Mouse (Mus musculus): ENCODE data around the gene Gm960.

Gm960 gene

GRCm38 (mm10) chr19:4712156-4712780 is 13.8 kb upstream of the Gm960 start:
- peak in 1 of 2 experiments; percentile 33 for DNase-seq (ENCODE audit: low spot score in 2 of 2)

DNA sequence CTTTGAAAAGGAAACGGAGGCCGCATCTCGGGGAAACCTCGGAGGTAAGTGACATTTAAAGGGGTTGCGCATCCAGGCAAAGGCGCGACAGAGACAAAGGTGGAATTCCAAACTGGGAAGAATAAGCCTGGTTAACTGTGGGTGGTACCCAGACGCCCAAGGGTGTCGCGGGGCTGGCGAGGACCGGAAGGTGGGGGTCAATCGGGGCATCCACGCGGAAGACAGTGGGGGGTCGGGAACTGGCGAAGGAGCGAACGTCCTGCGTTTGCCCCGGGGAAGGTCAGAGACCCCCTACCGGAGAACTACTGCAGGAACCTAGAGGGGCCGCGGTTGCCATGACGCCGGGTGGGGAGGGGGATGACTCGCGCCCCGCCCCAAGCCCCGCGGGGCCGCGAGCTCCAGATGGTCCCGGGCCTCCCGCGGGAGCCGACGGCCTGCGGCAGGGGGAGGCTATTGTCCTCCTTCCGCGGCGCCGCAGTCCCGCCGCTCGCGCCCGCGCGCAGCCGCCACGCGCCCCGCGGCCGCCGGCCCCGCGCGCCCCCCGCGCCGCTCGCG is 13.2 kb upstream of the Gm960 start:
- DNase-seq (ENCODE audit: low spot score in 2 of 2): no peak

GRCm38 (mm10) chr19:4711098-4711600 is 12.7 kb upstream of the Gm960 start, which contains the start of gene Sptbn2:
TSS of gene Sptbn2 (plus strand) at chr19:4711167.
- DNase-seq (ENCODE audit: low spot score in 2 of 2): no peak

- no peak for DNase-seq (ENCODE audit: low spot score in 2 of 2)
These were observed 10.3 kb upstream of the Gm960 start for GRCm38 (mm10) chr19:4708765-4709164.

DNA sequence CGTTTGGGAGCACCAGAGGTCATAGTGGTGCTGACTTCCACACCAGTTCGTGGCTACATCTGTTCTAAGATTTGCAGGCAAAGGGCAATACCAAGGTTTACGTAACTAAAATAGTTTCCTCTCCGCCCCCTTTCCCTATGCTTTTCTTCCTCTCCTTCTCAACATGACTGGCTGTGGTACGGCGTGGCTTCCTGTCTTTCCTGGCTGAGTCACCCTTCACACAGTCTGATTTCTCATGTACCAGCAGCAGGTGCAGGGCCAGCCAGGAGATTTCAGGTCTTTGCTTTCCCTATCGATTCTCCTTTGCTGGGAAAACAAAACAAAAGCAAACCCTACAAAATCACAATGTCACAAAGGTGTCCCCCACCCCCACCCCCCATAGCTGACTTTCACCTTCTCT is 2.8 kb upstream of the Gm960 start:
- DNase-seq (ENCODE audit: low spot score in 2 of 2): no peak

DNA sequence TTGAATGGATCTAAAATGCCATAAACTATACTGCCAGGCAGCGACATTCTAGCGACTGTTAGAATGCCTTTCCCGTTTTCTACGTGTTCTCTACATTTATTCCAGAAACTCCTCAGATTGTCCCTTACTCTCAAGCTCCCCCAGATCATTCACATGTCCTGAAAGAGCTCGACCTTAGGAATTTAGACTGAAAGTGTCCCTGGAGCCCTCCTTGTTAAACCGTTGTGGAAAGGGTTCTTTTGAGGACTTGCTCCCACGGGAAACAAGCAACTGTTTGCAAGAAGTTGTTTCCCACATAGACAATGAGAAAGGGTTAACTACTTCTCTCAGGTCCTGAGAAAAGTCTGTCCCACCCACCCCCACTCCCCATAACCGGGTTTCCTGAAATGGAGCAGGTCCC is 2.2 kb upstream of the Gm960 start:
- DNase-seq (ENCODE audit: low spot score in 2 of 2): no peak

DNA sequence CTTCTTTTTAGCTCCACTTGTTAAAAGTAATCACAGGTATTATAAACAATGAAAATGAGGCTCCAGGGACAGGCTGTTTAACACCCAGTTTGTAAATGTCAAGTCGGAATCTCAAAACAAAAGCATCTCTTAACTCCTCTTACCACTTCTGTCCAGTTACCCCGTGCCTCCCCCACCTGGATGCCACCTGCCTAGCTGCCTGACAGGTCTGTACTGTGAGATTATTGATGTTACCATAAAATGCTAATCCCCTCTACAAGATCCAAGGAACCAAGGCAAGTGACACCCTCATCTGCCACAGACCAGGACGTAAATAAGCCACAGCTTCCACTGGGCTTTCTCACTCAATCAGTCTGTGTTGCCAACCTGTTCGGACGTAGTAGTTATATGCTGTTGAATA is 1.4 kb upstream of the Gm960 start:
- DNase-seq (ENCODE audit: low spot score in 2 of 2): no peak

GRCm38 (mm10) chr19:4698856-4699255 is 388 bp upstream of the Gm960 start:
- DNase-seq (ENCODE audit: low spot score in 2 of 2): no peak

DNA sequence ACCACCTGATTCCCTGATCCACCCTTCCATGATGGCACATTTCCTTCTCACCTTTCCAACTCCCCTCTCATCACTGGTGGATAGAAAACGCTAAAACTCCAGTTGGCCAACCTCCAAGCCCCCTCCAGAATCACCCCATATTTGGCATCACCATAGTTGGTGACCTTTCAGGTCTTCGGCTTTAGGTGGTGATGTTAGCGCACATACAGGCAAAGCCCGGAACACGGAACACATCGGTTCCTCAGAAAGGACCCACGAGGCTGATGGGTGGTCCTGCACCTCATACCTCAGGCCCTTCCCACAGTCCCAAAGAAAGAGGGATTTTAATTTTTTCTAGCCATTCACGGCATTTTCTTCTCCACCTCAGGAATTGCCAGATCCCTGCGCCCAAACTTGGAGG is 747 bp downstream of the Gm960 start:
- no peak for DNase-seq (ENCODE audit: low spot score in 2 of 2)

DNA sequence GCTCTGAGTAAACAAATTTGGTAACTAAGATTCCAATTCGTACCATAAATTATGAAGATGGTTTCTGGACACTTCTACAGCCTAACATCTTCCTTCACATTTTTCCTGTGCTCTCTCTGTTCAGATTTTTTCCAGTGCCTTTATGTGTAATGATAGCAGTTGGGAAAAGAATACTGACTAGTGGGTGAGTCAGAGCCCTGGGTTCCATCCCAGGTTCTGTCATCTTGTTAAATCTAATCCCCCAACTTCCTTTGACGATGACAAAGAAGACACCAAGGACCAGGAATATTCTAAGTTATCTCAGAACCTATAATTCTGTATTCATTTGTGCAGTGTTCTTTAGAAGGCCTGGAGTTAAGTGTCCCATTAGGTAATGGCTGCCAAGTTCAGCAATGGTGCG is 1.3 kb downstream of the Gm960 start:
- DNase-seq (ENCODE audit: low spot score in 2 of 2): no peak

GRCm38 (mm10) chr19:4694346-4694745 is 4.1 kb downstream of the Gm960 start:
- DNase-seq (ENCODE audit: low spot score in 2 of 2): no peak

DNA sequence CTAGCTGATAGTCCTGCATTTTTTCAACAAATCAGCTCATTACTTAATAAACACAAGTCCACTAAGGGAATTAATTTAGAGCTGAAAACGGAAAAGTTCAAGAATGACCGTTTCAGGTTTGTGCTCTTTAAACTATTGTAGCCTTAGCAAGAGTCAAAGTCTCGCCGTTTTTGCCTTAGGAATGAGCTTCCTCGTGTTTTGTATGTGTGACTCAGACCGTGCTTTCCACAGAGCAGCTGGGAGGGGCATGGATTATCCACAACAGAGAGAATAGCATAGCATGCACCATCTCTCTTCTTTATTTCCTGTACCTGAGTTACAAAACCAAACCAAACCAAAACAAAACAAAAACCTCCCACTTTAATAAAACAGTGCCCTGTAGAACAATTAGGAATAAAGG is 26.1 kb downstream of the Gm960 start:
- DNase-seq (ENCODE audit: low spot score in 2 of 2): no peak

- DNase-seq (ENCODE audit: low spot score in 2 of 2): peak in 1 of 2 experiments; percentile 3
These were observed 27.7 kb downstream of the Gm960 start for GRCm38 (mm10) chr19:4670776-4671175.

DNA sequence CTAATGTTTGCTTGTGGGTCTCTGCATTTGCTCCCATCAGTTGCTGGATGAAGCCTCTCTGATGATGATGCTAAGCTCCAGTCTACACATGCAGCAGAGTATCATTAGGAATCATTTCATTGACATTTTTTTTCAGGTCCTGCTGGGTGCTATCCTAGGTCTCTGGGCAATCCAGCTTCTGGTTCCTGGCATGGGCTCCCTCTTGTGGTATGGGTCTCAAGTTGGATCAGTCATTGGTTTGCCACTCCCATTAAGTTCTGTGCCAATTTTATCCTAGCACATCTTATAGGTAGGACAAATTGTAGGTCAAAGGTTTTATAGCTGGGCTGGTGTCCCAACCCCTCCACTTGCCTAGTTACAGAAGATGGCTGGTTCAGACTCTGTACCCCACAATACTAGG is 31.7 kb downstream of the Gm960 start:
- DNase-seq (ENCODE audit: low spot score in 2 of 2): no peak

- DNase-seq (ENCODE audit: low spot score in 2 of 2): no peak
These were observed 40.3 kb downstream of the Gm960 start for GRCm38 (mm10) chr19:4658156-4658555.

GRCm38 (mm10) chr19:4646917-4647492 is 51.5 kb downstream of the Gm960 start:
- DNase-seq (ENCODE audit: low spot score in 2 of 2): no peak

GRCm38 (mm10) chr19:4644271-4644670 is 54.2 kb downstream of the Gm960 start:
- DNase-seq (ENCODE audit: low spot score in 2 of 2): no peak

GRCm38 (mm10) chr19:4635986-4636385 is 62.5 kb downstream of the Gm960 start:
- DNase-seq (ENCODE audit: low spot score in 2 of 2): no peak

GRCm38 (mm10) chr19:4628819-4629218 is 69.6 kb downstream of the Gm960 start:
- DNase-seq (ENCODE audit: low spot score in 2 of 2): no peak

- no peak for DNase-seq (ENCODE audit: low spot score in 2 of 2)
These were observed 72.5 kb downstream of the Gm960 start for GRCm38 (mm10) chr19:4625829-4626535.

GRCm38 (mm10) chr19:4625179-4625828 is 73.2 kb downstream of the Gm960 start, which contains the start of gene Rce1:
TSS of gene Rce1 (minus strand) at chr19:4625641.
- DNase-seq (ENCODE audit: low spot score in 2 of 2): peak; percentile 82 to 90

Measured in urinary bladder, adult 18-20 months (tissue).